Mouse (Mus musculus) spleen, adult 12 weeks (tissue): ENCODE data around the gene Oard1.
A peak's percentile ranks its signal among the peaks of the same experiment; 100 is the strongest.

Source experiments
- DNase-seq: peaks from one replicate; pipeline ENCODE4 v3.0.0; 2022; ENCODE audit warnings: low spot score

Gene Oard1

GRCm38 (mm10) chr17:48436487-48436886, 26.7 kb downstream of the Oard1 start:
- no peak for DNase-seq

DNA sequence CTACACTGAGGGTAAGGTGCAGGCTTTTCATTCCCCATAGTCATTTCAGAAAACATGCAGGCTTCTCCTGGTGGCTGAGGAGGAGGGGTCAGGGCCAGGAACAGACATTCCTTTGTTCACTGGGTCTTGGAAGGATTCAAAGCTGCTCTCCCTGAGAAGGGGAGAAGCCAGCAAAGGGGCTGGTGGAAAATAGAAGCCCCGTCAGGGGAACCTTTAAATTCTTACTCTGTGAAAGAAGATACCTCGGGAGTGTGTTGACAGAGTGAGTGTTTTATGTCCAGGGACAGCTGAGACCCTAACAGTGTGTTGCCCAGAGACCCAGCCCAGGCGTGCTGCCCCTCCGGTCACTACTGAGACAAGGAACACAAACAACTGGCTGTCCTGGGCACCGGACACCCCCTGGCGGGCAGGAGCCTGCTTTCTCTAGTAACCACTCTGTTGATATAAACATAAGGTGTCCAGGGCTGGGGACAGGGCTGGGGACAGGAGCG, 27.7 kb downstream of the Oard1 start:
- DNase-seq: no peak

GRCm38 (mm10) chr17:48442745-48443457, 33.1 kb downstream of the Oard1 start:
- no peak for DNase-seq

GRCm38 (mm10) chr17:48443542-48444145, 33.8 kb downstream of the Oard1 start:
- no peak for DNase-seq

DNA sequence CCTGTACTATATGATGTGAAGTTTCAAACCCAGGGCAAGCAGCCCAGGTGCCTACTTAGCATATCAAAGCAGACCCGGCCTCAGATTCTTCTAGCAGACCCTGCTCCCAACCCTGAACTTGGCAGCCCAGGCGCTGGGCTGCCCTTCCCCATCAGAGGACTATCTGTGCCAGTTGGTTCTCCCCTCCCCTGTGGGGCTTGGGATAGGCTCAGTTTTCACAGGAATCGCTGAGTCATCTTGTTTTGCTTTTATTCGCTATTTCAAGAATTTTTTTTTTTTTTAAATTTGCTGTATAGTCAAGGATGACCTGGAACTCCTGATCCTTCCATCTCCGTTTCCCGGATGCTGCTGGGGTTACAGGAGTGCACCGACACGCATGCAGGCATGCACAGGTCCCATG, 37.9 kb downstream of the Oard1 start:
- no peak for DNase-seq

DNA sequence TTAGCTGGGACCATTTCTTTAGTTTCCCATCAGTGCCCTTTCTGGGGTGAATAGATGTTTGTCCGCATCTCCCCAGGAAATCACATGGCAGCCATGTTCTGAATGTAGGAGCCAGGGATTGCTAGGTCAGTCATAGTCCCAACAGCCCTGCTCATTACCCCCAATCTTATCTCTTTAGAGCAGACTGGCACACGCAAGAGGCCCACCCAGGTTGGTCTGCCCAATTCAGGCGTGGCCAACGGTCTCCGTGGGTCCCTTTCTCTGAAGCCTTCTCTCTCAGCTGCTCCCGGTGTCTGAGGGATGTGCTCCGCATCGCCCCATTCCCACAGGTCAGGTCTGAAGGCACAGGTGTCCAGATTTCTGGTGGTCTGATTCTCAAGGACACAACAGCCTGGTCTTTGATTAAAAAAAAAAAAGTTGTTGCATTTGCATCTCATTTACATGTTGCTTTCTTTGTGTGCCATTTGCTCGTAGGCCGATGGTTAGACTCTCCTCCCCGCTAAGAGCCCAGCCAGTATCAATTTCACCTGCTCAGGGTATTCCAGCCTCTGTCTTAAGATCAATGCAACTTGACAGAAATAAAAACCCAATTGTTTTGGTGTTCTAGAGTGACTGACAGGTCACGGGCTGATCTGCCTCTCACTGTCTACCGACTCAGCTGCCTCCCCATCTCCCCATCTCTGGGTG, 41.0 kb downstream of the Oard1 start:
- DNase-seq: peak; percentile 66

DNA sequence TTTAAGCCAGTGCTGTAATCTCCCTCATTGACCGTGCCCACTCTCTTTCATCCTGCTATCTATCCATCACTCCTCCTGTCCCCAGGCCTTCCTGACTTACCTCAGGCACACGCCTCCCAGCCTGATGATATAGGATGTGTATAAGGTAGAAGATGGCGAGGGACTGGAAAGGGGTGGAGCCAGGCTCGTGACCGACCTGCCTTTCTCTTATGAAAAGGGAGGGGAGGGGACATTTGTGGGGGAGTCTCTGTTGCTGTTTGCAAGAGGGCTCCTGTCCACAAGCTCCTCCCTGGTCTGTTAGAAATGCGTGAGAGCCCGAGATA, 41.5 kb downstream of the Oard1 start, which contains the start of gene Tspo2:
Tspo2 (minus strand) TSS at position 170 of the 323 bp plus-strand sequence.
- DNase-seq: peak; percentile 59

- DNase-seq: peak; percentile 23
Observed at GRCm38 (mm10) chr17:48451753-48452444, 42.1 kb downstream of the Oard1 start.

- no peak for DNase-seq
Observed at GRCm38 (mm10) chr17:48453489-48453888, 43.7 kb downstream of the Oard1 start.

DNA sequence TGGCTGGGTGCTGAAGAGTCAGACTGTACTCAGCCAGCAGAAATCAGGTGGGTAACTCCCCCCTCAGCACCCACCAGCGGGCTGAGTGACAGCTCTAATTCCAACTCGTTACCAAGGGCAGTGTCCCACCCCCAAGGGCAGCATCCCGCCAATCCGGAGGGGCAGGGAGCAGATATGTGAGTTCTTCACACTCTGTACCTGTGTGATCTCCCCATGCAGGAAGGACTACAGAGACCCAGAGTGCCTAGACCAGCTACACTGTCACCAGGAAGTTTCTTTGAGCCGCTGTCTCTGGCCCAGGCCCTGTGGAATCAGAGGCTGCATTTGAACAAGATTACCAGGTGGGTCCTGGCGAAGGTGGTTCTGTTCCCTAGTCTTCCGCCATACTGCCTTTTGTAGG, 44.4 kb downstream of the Oard1 start:
- DNase-seq: no peak

DNA sequence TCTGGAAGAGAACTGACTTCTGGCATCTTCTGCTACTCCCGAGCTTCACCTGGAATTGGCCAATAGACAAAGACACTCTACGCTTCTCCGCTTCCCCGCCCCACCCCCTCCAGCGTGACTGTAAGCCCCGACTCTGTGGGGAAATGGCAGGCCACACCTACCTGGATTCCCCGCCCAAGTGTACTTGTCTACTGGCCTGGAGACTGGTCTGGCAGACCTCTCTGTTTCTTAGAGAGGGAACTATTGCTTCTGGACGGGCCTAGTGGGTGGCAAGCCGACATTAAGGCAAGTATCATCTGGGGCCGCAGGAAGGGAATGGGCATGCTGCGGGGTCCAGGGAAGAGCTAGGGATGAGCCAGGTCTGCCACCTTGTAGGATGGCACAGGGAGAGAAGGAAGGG, 44.9 kb downstream of the Oard1 start, which contains the start of gene Unc5cl:
Unc5cl (plus strand) TSS at position 214 of the 400 bp plus-strand sequence.
- DNase-seq: no peak

- DNase-seq: no peak
Observed at GRCm38 (mm10) chr17:48455955-48456354, 46.1 kb downstream of the Oard1 start.

DNA sequence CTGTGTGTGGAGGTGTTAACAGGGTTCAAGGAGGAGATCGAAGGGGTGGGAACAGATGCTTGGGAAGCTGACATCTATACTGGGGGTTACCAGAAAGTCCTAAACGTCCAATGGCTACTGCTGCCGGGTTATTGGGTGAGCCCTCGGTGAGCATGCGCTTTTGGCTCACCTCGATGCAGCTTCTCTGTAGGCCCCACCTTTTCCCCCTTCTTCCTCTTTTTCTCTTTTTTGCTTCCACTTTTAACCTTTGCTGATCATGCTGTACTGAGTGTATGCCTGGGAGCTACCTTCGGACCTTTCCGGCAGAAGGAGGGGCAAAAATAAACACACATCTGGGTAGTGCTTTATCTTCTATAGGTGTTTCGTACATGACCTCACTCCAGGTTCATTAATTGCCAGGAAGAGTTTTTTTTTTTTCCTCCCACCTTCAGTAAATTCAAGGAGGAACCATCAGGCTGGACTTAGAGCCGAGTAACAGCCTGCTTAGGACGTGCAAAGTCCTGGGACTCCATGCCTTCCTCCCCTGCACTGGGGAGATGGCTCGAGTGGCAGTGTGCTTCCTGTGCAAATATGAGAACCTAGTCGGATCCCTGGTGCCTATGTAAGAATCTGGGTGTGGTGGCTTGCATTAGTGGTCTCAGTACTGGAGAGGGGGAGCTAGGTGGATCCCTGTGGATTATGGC, 48.3 kb downstream of the Oard1 start:
- no peak for DNase-seq

DNA sequence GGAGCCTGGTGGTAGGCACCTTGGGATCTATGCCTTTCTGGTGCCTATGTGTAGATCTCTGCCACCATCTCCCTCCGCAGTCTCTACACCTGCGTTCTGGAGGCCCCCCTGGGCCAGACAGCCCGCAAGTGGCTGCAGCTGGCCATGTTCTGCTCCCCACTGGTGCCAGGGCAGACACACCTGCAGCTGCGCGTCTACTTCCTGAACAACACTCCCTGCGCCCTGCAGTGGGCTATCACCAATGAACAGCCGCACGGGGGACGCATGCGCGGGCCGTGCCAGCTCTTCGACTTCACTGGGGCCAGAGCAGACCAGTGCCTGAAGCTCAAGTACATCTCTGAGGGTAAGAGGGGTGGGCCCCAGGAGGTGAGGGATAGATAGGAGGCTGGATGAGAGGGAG, 52.3 kb downstream of the Oard1 start:
- DNase-seq: peak; percentile 35

DNA sequence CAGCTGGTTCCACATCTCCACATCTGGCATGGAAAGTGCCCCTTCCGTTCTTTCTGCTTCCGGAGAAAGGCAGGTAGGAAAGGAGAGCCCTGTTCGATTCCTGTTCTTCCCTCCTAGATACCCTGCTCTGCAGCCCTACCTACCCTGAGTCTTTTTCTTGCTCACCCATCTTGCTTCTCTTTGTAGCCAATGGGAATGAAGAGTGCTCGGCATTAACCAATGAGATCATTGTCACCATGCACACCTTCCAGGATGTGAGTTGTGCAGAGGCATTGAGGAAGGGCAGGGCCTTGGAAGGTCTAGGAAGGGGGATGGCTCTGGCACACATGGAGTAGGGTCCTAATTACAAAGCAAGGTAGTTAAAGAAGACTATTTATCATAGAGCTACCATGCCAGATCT, 53.6 kb downstream of the Oard1 start:
- DNase-seq: no peak
